Mouse (Mus musculus): ENCODE measurements at regions not wholly inside any gene's neighbourhood (a gene's known extent, or its start where the extent isn't known, plus 50 kb on each side); places are given as distances from the start of the nearest gene placed in this dataset.

DNA sequence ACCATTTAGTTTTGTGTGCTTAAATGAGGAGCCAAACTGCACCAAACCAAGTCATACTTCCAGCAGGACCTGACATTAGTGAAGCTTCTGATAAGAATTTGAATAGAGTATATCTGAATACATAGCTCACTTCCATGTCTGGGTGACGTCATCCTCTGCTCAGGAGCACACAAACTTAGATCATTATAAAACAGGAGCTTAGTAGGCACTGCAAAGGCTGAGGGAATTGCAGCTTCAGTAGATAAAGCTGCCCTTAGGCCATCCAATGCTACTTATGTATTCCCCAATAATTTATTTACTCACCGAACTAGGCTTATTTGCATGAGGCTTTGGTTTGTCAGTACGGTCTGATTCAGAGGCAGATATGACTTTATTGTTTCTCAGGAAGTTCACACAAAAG lies 297.0 kb downstream of the Ice1 start:
- no peak for TF ChIP-seq CTCF (IDR thresholded peaks at IDR 0.05; ENCODE audit: low read depth, low read length)
- no peak for TF ChIP-seq POLR2A (IDR thresholded peaks at IDR 0.05; ENCODE audit: extremely low read depth, insufficient read depth, low read length)
- H3K9ac ChIP-seq (ENCODE audit: low read depth, low read length) = no peak overlapping the region
- 70% methylated on average over 3 of the region's 3 CpGs for WGBS
- H3K4me3 ChIP-seq (ENCODE audit: insufficient read depth, low read depth, low read length) = no peak overlapping the region
- DNase-seq (ENCODE audit: extremely low read depth, low read depth, low spot score) = no peak
- no peak overlapping the region for H3K27ac ChIP-seq (replicated peaks; ENCODE audit: insufficient read depth, low read depth, low read length)
- H3K79me2 ChIP-seq (ENCODE audit: control insufficient read depth, insufficient read depth, low read length) = no peaks in the 10 kb centered on the region
- no peaks in the 10 kb centered on the region for H3K4me1 ChIP-seq (ENCODE audit: control insufficient read depth, insufficient read depth, low read length)
- no peaks in the 10 kb centered on the region for H3K27me3 ChIP-seq (ENCODE audit: control insufficient read depth, insufficient read depth, low read length)
- no peaks in the 10 kb centered on the region for H3K36me3 ChIP-seq (ENCODE audit: control insufficient read depth, insufficient read depth, low read length)

GRCm38 (mm10) chr13:70343191-70343734 lies 294.2 kb downstream of the Ice1 start:
- Histone ChIP-seq H3K27me3 (ENCODE audit: control insufficient read depth, insufficient read depth, low read length) (no peaks in the 10 kb centered on the region), H3K36me3 (ENCODE audit: control insufficient read depth, insufficient read depth, low read length) (no peaks in the 10 kb centered on the region), H3K4me1 (ENCODE audit: control insufficient read depth, insufficient read depth, low read length) (no peaks in the 10 kb centered on the region), H3K4me3 (ENCODE audit: insufficient read depth, low read depth, low read length) (no peak overlapping the region), H3K79me2 (ENCODE audit: control insufficient read depth, insufficient read depth, low read length) (no peaks in the 10 kb centered on the region), H3K9ac (ENCODE audit: low read depth, low read length) (no peak overlapping the region), H3K27ac (replicated peaks; ENCODE audit: insufficient read depth, low read depth, low read length) (no peak overlapping the region)
- no peak for DNase-seq (ENCODE audit: extremely low read depth, low read depth, low spot score)
- no peak for TF ChIP-seq CTCF (IDR thresholded peaks at IDR 0.05; ENCODE audit: low read depth, low read length)
- TF ChIP-seq POLR2A (IDR thresholded peaks at IDR 0.05; ENCODE audit: extremely low read depth, insufficient read depth, low read length) = no peak
- WGBS = 89% methylated on average over 1 of the region's 1 CpGs

DNA sequence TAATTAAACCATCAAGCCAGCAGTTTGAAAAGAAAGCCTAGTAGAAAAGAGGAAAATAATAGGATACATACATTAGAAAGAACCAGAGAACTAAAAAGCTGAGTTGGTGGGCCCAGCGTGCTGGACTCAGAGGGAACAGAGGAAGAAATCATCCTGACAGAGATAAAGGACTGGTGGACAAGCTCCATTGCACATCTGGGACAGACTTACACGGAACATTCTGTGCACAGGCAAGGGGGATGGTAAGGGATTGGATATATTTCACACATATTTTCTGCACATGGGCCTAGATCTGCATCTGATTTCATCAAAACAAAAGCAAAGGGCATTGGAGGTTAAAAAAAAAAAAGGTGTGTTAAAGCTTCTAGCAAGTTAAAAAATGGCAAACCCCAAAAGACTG lies 293.5 kb downstream of the Ice1 start:
- no peaks in the 10 kb centered on the region for H3K27me3 ChIP-seq (ENCODE audit: control insufficient read depth, insufficient read depth, low read length)
- WGBS = 83% methylated on average over 2 of the region's 2 CpGs
- no peak for TF ChIP-seq CTCF (IDR thresholded peaks at IDR 0.05; ENCODE audit: low read depth, low read length)
- TF ChIP-seq POLR2A (IDR thresholded peaks at IDR 0.05; ENCODE audit: extremely low read depth, insufficient read depth, low read length) = no peak
- H3K4me1 ChIP-seq (ENCODE audit: control insufficient read depth, insufficient read depth, low read length) = no peaks in the 10 kb centered on the region
- no peak overlapping the region for H3K4me3 ChIP-seq (ENCODE audit: insufficient read depth, low read depth, low read length)
- H3K79me2 ChIP-seq (ENCODE audit: control insufficient read depth, insufficient read depth, low read length) = no peaks in the 10 kb centered on the region
- no peak overlapping the region for H3K9ac ChIP-seq (ENCODE audit: low read depth, low read length)
- H3K27ac ChIP-seq (replicated peaks; ENCODE audit: insufficient read depth, low read depth, low read length) = no peak overlapping the region
- no peak for DNase-seq (ENCODE audit: extremely low read depth, low read depth, low spot score)
- no peaks in the 10 kb centered on the region for H3K36me3 ChIP-seq (ENCODE audit: control insufficient read depth, insufficient read depth, low read length)

- Histone ChIP-seq H3K27me3 (ENCODE audit: control insufficient read depth, insufficient read depth, low read length) (no peaks in the 10 kb centered on the region), H3K4me3 (ENCODE audit: insufficient read depth, low read depth, low read length) (no peak overlapping the region), H3K79me2 (ENCODE audit: control insufficient read depth, insufficient read depth, low read length) (no peaks in the 10 kb centered on the region), H3K9ac (ENCODE audit: low read depth, low read length) (no peak overlapping the region), H3K27ac (replicated peaks; ENCODE audit: insufficient read depth, low read depth, low read length) (no peak overlapping the region), H3K36me3 (ENCODE audit: control insufficient read depth, insufficient read depth, low read length) (no peaks in the 10 kb centered on the region), H3K4me1 (ENCODE audit: control insufficient read depth, insufficient read depth, low read length) (no peaks in the 10 kb centered on the region)
- DNase-seq (ENCODE audit: extremely low read depth, low read depth, low spot score) = no peak
- 88% methylated on average over 5 of the region's 5 CpGs for WGBS
- no peak for TF ChIP-seq CTCF (IDR thresholded peaks at IDR 0.05; ENCODE audit: low read depth, low read length)
- no peak for TF ChIP-seq POLR2A (IDR thresholded peaks at IDR 0.05; ENCODE audit: extremely low read depth, insufficient read depth, low read length)
These were observed 293.1 kb downstream of the Ice1 start for GRCm38 (mm10) chr13:70344311-70344710.

DNA sequence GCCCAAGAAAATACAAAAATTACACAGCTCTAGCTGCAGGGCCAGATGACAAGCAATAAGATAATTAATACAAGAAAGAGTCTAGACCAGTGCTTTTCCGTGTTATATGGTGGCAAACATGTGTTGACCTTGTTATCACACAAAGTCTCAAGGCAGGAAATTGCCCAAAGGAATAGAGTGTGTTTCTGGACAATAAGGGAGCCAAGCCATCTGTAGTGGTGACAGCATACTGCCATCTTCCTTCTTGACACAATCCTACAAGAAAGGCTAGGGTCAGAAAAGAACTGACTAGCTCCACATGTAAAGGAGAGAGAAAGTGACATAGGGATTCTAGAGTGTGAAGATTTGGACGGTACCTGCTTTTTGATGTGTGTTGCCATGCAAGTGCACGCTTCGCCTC lies 289.0 kb downstream of the Ice1 start:
- no peak overlapping the region for H3K4me3 ChIP-seq (ENCODE audit: insufficient read depth, low read depth, low read length)
- no peak overlapping the region for H3K9ac ChIP-seq (ENCODE audit: low read depth, low read length)
- no peaks in the 10 kb centered on the region for H3K4me1 ChIP-seq (ENCODE audit: control insufficient read depth, insufficient read depth, low read length)
- TF ChIP-seq CTCF (IDR thresholded peaks at IDR 0.05; ENCODE audit: low read depth, low read length) (no peak), POLR2A (IDR thresholded peaks at IDR 0.05; ENCODE audit: extremely low read depth, insufficient read depth, low read length) (no peak)
- WGBS = 83% methylated on average over 4 of the region's 4 CpGs
- H3K36me3 ChIP-seq (ENCODE audit: control insufficient read depth, insufficient read depth, low read length) = no peaks in the 10 kb centered on the region
- no peaks in the 10 kb centered on the region for H3K79me2 ChIP-seq (ENCODE audit: control insufficient read depth, insufficient read depth, low read length)
- H3K27me3 ChIP-seq (ENCODE audit: control insufficient read depth, insufficient read depth, low read length) = no peaks in the 10 kb centered on the region
- no peak for DNase-seq (ENCODE audit: extremely low read depth, low read depth, low spot score)
- H3K27ac ChIP-seq (replicated peaks; ENCODE audit: insufficient read depth, low read depth, low read length) = no peak overlapping the region

DNA sequence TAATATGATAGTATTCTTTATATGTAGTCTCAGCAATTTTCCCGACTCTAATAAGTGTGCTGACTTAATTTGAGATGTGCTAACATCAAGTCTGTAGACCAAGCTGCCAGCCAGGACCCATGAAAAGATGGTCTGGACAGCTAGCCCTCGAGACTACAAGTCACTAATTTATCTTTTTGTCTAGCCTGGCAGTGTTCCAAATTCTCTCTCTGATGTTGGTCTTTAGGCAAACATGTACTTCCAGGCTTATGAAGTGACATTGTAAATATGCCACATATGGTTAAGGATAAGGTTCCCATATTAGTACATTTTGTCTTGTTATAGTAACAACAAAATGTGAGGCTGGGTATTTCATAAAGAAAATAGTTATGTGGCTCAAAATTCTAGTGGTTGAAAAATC lies 288.5 kb downstream of the Ice1 start:
- Histone ChIP-seq H3K4me3 (ENCODE audit: insufficient read depth, low read depth, low read length) (no peak overlapping the region), H3K4me1 (ENCODE audit: control insufficient read depth, insufficient read depth, low read length) (no peaks in the 10 kb centered on the region), H3K9ac (ENCODE audit: low read depth, low read length) (no peak overlapping the region), H3K79me2 (ENCODE audit: control insufficient read depth, insufficient read depth, low read length) (no peaks in the 10 kb centered on the region), H3K27ac (replicated peaks; ENCODE audit: insufficient read depth, low read depth, low read length) (no peak overlapping the region), H3K36me3 (ENCODE audit: control insufficient read depth, insufficient read depth, low read length) (no peaks in the 10 kb centered on the region), H3K27me3 (ENCODE audit: control insufficient read depth, insufficient read depth, low read length) (no peaks in the 10 kb centered on the region)
- TF ChIP-seq POLR2A (IDR thresholded peaks at IDR 0.05; ENCODE audit: extremely low read depth, insufficient read depth, low read length) (no peak), CTCF (IDR thresholded peaks at IDR 0.05; ENCODE audit: low read depth, low read length) (no peak)
- DNase-seq (ENCODE audit: extremely low read depth, low read depth, low spot score) = no peak
- WGBS = 56% methylated on average over 2 of the region's 2 CpGs

All from liver, adult 2 months (tissue).